Mouse (Mus musculus) retina, postnatal 1 day (tissue): ENCODE measurements around the gene Gad2.

Experiments
- DNase-seq: peaks from one replicate; pipeline ENCODE4 v3.0.0-alpha.2; 2012

The Gad2 gene

DNA sequence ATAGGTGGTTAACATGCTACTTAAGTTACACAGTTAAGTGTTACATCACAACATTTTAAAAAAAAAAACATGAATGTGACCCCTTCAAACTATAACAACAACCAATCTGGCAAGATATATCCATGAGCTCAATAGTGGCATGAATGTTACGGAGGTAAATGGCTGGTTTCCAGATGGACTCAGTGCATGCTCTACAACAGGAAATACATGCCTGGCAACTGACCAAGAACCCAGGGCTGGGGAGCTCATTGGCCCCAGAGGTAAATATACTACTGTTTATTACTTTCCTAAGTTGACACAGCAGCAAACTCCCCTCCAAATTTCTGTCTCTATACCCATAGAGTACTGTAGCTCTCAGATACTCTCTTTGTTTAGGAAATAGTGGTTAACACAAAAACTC is 26.4 kb downstream of the Gad2 start:
- DNase-seq = no peak

DNA sequence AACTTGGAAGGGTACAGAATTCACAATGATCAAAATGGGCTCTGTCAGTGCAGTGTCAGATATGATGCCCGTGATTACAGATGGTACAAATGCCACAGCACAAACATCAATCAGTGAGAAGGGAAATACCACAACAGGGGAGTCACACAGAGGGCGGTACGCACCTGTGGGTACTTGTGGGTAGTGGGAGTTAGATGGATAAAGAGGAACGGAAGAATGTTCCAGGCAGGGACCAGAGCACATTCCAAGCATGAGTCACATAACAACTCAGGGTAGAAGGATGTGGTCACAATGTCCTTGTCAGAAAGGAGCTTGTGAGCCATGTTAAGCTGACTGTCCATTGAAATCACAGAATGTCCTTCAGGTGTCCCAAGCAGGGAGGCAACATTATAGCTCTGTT is 29.8 kb downstream of the Gad2 start:
- DNase-seq = no peak

DNA sequence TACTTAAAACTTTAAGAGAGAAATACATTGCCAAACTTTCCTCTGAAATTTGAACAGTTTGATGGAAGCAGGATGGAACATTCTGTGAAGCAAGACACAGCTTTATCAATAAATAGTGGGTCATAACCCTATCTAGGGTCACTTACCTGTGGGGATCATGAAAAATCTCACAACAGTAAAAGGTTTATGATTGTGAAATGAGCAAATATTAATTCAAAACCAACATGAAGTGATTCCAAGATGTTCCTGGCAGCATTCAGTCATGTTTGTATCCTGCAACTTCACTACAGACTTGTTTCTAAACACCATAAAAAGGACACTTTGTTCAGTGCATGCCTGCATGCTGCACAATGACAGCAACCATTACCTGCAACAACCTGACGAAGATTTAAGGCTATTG is 41.7 kb downstream of the Gad2 start:
- no peak for DNase-seq

DNA sequence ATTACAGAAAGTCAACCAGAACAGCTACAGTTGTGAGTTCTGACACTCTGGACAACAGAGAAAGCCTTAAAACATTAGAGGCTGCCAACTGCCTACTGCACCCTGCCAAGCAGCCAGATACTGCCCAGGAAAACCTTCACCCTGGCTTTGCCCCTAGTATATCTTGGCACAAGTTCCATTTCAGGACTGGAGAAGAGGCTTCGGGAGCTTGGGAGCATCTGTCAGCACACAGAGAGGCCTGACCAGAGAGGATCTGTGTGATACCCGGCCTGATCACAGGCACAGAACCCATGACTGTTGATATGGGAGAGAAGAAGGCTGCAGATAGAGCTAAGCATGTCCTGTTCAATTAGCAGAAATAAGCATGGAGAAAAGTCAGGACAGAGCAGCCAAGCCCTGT is 48.4 kb downstream of the Gad2 start:
- no peak for DNase-seq

DNA sequence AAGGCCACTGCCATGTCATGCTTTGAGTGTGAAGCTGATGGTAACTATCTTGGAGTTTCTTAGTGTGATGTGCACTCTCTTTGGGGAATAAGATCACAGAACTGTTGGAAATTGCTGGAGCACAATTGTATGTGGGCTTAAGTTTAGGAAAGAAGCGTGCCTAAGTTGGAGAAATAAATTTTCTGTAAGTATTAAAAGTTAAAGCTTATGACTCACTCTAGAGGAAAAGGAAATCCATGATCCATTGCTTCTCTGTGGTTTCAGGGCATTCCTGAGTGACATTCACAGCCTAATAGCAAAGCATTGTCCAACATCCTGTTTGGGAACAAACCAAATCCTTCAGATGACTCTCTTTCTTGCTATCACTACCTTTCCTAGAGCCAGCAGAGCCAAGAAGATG is 49.3 kb downstream of the Gad2 start:
- no peak for DNase-seq

DNA sequence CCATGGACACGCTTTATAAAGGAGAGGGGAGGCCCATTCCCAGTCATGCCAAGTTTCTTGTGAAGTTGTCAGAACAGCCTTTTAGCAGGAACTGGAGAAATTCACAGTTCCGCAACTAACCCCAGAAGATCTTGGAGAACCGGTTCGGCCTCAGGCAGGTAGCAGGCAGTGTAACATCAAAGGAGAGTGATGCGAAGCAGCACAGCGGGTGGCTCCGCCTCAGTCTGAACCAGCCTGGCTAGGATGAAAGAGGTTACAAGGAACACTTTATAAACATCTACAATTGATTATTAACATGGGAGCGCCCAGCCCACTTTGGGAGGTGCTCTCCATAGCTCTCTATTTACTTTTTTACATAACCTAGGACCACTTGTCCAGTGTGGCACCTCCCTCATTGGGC is 55.1 kb downstream of the Gad2 start:
- DNase-seq = no peak

DNA sequence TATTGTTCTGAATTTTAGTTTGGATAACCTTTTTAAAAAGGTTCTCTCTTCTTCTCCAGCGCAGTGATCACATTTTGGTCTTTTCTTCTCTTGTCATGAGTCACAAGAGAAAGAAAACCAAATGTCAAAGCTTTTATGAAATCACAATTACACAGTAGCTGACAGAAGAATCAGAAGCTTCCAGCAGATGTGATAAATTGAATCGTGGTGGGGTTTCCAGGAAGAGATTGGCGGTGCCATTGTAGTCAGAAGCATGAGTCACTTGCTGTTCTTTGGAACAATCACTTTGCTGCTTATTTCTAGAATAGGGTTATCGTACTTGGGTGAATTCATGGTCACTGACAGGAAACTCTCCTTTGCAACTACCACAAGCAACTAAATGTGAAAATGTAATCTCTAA is 57.9 kb downstream of the Gad2 start:
- DNase-seq = no peak

DNA sequence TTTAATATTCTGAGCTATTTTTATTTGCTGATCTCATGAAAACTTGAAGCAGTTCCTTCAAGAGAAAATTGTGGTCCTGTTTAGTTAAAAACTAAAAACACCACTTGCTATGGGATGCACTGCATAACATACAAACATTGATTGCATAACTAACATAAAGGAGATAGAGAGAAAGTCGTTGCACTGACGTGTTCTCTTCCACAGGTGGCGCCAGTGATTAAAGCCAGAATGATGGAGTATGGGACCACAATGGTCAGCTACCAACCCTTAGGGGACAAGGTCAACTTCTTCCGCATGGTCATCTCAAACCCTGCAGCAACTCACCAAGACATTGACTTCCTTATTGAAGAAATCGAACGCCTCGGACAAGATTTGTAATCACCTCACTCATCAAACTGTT is 68.0 kb downstream of the Gad2 start:
- no peak for DNase-seq

DNA sequence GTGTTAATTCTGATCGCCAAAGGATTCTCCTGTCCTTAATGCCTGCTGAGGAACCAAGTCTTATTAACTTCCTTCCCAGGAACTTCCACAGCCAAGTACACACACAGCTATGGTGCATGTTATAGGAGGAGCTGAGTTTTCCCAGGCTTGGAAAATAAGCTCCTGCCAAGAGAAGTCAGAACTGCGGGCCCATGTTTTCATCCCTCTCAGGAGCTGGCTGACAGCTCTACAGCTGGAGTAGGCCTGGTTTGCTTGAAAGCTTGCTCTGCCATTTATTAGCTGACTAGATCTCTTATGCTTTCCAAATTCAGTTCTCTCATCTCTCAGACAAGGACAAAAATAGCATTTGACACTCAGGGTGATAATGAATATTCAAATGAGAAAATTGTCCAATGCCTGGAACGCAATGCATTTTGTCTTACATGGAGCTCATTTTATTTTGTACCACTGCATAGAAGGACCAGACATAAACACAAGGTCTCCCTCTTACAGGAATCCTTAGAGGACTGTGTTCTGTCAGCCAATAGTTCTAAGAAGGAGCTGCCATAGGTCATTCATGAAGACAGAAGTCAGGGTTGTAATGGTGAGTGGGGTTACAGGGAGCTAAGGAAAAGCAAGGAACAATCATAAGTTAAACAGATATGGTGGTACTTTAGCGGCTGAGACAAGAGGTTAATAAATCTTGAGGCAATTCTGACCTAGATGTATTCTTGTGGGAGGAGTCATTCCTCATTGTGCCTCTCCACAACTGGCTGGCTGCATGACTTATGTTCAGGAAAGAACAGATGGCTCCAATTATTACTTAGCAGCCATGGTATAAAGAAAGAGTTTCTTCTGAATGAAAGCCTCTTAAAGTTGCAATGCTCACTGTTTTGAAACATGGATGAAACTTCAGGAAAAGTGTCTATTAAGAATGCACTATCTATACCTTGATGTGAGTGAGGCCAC is 83.0 kb downstream of the Gad2 start:
- DNase-seq = no peak

DNA sequence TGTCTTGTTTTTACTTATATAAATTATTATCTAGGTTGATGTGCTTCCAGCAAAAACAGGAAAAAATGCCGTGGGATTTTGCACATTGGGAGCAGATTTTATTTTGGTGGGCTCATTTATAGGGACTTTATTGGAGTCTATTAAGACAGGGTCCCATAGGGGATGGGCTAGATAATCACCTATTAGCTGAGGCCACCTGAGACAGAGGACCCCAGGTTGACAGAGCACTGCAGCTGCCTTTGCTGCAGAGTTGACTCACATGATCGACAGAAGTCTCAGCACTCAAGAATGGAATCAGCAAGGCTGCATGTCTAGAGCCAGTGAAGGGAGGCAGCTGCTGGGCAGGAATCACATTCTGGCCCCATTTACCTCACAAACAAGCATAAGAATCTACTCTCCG is 84.2 kb downstream of the Gad2 start:
- DNase-seq = no peak

DNA sequence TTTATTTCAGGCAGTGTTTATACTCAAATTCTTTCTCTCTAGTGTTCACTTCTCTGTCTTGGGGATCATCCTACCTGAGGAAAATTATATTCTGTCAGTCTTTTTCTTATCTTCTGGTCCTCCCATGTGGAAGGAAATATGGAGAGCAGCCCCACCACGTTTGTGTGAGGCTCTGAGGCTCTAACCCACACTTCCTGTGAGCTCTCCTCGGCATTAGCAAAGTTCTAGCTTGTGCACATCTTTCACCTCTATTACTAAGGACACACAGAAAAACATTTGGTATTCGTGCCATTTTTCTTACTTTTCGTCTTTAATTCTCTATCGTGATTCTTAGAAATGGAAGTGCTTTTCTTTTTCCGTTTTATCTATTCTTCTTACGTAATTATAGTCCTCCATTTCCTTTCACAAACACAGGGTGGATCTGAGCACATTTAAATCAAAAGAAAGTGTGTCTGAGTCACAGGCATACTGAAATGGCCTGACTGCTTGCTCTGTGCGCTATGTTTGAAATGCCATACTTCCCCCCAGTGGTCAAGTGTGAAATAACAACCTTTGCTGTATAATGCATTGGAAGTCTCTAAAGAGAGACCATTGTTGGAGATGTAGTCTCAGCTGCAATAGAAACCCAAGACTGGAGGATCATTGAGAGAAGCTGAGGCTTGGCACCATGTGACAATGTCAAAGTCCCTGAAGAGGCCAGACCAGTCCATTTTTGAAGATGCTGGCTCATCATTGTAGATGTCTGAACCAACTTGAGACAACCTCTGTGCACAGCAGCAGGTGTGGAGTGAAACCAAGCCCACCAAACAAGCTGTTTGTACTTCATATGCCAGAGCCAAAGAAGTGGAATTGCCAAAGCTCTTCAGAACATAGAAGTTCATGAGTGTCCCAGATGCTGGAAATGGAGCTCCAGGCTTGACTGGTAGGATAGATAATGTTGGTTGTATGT is 99.8 kb downstream of the Gad2 start:
- peak; percentile 87 for DNase-seq

DNA sequence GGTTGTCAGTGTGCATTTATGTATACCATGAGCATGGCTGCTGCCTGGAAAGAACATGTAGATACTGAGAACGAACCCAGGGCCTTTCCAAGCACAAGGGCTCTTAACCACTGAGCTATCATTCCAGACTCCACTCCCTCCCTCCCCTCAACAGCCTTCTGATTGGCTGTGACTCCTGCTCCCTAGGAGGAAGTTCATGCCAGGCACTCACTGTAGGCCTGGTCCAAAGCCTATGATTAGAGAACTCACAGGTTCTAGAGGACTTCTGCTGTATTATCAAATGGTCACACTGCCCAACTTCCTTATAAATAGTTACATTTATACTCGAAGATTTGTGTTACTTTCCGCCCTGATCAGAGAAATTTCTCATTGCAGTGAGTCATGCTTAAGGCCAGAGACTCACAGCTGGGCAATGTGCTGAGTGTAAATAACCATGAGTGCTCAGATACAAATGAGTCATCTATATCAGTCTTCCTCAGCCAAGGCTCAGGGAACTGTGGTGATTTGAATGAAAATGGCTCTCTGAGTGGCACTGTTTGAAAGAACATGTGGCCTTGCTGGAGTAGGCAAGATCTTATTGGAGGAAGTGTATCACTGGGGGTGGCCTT is 102.0 kb downstream of the Gad2 start:
- DNase-seq = no peak

DNA sequence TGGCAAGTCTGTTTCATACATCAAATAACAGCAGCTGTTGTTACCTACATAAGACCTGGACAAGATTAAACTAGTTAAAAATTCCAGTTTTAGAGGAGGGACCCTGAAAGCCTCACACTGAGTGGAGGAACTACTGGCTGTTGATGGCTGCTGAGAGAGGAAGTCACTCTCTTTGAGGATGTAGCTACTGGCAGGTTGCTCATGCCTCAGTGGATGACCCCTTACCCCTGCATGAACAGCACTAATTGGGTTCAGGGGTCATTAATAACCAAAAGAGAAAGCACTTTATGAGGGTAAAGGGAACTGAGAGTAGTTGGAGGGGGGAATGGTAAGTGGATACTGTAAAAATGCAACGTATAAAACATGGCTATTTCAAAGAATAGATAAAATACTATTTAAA is 105.1 kb downstream of the Gad2 start:
- DNase-seq = no peak

DNA sequence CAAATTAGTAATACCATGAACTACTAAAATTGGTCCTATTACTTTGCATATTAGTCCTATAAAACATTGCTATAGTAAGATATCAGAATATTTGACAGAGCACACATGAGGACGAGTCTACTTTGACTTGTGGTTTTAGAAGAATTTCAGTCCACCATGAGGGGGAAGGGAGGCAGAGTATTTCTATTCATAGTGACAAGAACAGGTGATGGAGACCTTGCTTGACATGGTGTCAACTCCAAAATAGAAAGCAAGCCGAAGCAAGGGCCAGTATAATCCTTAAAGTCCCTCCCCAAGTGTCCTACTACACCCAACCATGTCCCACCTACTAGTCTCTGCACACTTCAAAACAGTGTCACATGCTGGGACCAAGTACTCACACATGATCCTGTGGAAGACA is 114.1 kb downstream of the Gad2 start:
- no peak for DNase-seq

DNA sequence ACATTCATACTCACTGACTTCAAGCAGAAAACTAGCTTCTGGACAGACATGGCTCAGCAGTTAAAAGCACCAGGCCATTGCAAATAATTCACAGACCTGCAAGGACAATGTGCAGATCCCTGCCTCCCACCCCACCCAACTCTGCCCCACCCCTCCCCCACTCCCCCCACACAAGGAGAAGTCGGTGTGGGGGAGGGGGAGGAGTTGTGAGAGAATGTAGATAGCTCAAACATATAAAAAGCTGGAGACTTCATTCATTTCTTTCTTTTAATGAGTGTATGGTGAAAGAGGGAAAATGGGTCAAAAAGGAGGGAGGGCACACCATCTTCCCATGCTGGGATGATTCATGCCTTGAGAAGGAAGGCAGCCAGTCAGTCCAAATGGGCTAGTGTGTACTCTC is 117.4 kb downstream of the Gad2 start:
- DNase-seq = peak; percentile 17

DNA sequence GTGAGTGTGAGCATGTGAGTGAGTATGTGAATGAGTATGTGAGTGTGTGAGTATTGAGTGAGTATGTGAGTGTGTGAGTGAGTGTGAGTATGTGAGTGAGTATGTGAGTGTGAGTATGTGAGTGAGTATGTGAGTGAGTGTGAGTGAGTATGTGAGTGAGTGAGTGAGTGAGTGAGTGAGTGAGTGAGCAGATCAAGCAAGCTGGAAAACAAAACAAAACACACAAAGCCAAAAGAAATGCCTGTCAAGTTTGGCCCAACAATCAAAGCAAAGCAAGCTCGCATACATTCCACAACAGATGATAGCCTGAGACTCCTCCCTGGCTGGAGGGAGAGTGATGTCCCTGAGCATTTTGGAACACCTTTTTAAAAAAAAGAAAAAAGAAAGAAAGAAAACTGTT is 118.4 kb downstream of the Gad2 start:
- no peak for DNase-seq

DNA sequence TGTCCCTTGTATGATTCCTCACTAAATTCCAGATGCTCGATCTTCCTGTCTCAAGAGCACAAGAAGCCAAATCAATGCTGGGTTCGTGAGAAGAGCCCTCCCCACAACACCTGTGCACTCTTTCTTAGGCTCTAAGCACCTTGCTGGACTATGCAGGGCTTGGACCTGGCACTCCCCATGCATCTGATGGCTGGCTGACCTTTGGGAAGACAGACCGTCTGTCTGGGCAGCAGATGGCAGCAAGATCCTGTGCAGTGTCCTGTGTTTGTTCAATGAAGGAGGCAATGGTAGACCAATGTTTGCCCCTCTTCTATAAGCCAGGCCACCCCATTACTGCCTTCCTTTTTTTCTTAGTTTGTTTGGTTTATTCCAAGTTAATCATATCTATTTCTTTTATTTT is 119.2 kb downstream of the Gad2 start:
- DNase-seq = no peak
